Mouse (Mus musculus): ENCODE data around the gene Mab21l3. TPM values are rescaled to one million over a fixed set of nuclear protein-coding genes. Genes with fewer than 3 reads are reported as not detected.

Gene Mab21l3
- 0.09 and 0.88 TPM in 2 replicates for polyA plus RNA-seq (2015; fragmentation: Nextera tagmentation; extraction: Ambion mirVana)

DNA sequence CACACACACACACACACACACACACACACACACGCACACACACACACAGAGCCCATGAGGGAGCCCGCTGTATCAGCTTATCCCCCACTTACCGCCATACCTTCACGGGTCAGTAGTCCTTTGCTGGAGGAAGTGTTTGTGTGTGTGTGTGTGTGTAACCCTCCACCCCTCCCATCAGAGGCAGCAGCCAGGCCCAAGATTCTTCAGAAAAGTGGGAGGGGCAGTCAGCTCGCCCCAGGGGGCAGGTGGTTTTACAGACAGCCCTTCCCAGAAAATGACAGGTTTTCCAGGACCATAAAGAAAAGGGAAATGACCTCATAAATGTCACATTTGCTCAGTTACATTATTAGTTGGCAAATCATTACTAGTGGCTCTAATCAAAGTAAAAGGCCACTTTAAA is at the start of gene Mab21l3:
TSS of gene Mab21l3 (minus strand) at position 144 of the 400 bp plus-strand sequence.
- H3K27me3 ChIP-seq (replicated peaks), result no peaks in the 10 kb centered on the region
- ATAC-seq (ENCODE audit: low FRiP score), result no peak
- H3K4me2 ChIP-seq, result no peak within 1 kb of the TSS
- H3K27ac ChIP-seq (replicated peaks), result no peak within 1 kb of the TSS
- no peak within 1 kb of the TSS for H3K4me3 ChIP-seq (replicated peaks)
- no peaks in the 10 kb centered on the region for H3K4me1 ChIP-seq
- no peaks in the 10 kb centered on the region for H3K9me3 ChIP-seq (replicated peaks)
- H3K9ac ChIP-seq (replicated peaks), result no peak within 1 kb of the TSS
- WGBS, result 77% methylated on average over 5 of the region's 5 CpGs
- H3K36me3 ChIP-seq, result no peaks in the 10 kb centered on the region

DNA sequence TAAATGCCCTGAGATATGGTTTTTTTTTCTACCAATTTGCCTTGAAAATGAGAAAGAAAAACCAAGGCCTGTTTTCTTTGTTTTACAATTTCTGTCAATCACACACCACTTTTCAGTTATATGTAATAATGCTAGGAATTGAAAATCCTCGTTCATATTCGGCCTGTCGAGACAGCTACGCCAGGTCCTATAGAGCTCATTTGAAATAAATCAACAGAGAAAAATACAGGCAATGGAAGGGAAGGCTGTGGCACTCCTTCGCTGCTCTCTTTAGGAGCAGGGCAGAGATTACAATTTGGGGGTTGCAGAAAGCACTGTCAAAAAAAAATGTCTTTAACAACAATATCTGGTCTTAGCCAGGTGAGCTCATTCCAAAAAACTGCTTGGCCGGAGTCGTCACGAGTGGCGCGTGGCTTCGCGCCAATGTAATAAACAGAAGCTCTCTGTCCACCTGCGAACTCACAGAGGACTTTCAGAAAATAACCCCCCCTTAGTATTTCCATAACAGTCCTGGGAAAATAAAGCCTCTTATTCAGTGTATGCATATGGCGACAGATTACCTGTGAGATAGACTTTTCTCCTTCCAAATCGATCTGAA is 48.7 kb upstream of the Mab21l3 start:
- no peaks in the 10 kb centered on the region for H3K36me3 ChIP-seq
- H3K9ac ChIP-seq (replicated peaks), result no peak overlapping the region
- WGBS, result 67% methylated on average over 15 of the region's 15 CpGs
- H3K4me1 ChIP-seq, result 0 out of 2 replicates have a peak, but pooled peaks cover 3% of the 10 kb centered on the region
- no peak overlapping the region for H3K27ac ChIP-seq (replicated peaks)
- no peak for ATAC-seq (ENCODE audit: low FRiP score)
- H3K4me2 ChIP-seq, result no peak overlapping the region
- no peak overlapping the region for H3K4me3 ChIP-seq (replicated peaks)
- H3K27me3 ChIP-seq (replicated peaks), result no peaks in the 10 kb centered on the region
- H3K9me3 ChIP-seq (replicated peaks), result no peaks in the 10 kb centered on the region

DNA sequence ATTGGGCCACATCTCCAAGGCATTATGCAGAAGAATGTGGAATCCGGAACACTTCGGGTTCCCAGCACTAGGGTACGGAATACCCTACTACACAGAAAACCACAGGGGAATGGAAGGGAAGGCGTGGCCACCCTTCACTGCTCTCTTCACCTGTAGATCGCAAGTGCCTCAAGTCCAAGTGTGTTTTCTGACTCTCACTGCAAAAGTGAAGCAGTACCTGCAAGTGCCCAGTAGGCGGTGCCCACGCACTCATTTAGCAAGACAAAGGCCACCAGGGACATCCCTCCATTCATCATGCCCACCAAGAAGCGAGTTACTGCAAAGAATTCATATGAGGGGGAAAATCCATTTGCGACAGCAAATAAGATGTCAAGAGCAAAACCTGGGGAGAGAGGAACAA is 48.1 kb upstream of the Mab21l3 start:
- H3K4me3 ChIP-seq (replicated peaks), result no peak overlapping the region
- 0 out of 2 replicates have a peak, but pooled peaks cover 3% of the 10 kb centered on the region for H3K4me1 ChIP-seq
- ATAC-seq (ENCODE audit: low FRiP score), result peak; percentile 59; the same call in 1 of the 2 replicates
- H3K27me3 ChIP-seq (replicated peaks), result no peaks in the 10 kb centered on the region
- no peaks in the 10 kb centered on the region for H3K9me3 ChIP-seq (replicated peaks)
- no peak overlapping the region for H3K9ac ChIP-seq (replicated peaks)
- 25% methylated on average over 9 of the region's 9 CpGs for WGBS
- H3K4me2 ChIP-seq, result no peak overlapping the region
- H3K36me3 ChIP-seq, result no peaks in the 10 kb centered on the region
- no peak overlapping the region for H3K27ac ChIP-seq (replicated peaks)

DNA sequence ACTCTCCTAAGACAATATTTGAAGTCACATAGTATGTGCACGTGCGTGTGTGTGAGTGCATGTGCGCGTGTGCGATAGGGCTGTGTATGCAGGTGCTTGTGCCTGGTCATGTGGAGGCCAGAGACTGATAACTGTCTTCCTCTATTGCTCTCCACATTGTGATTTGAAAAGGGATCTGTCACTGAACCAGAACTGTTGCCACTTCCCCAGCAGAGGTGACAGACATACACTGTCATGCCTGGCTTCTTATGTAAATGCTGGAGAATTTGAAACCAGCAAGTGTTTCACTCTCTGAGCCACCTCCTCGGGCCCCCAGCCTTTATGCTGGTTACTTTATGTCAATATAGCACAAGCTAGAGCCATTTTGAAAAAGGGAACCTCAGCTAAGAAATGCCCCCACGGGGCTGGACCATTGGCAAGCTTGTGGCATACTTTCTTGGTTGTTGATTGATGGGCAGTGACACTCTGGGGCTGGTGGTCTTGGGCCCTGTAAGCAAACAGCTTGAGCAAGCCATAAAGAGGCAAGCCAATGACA is 46.7 kb upstream of the Mab21l3 start:
- H3K9ac ChIP-seq (replicated peaks), result no peak overlapping the region
- H3K36me3 ChIP-seq, result no peaks in the 10 kb centered on the region
- ATAC-seq (ENCODE audit: low FRiP score), result no peak
- H3K4me1 ChIP-seq, result 0 out of 2 replicates have a peak, but pooled peaks cover 3% of the 10 kb centered on the region
- H3K9me3 ChIP-seq (replicated peaks), result no peaks in the 10 kb centered on the region
- no peak overlapping the region for H3K4me3 ChIP-seq (replicated peaks)
- no peaks in the 10 kb centered on the region for H3K27me3 ChIP-seq (replicated peaks)
- H3K4me2 ChIP-seq, result no peak overlapping the region
- no peak overlapping the region for H3K27ac ChIP-seq (replicated peaks)
- WGBS, result 79% methylated on average over 7 of the region's 7 CpGs

GRCm38 (mm10) chr3:101885591-101885990 is 36.8 kb upstream of the Mab21l3 start:
- no peak overlapping the region for H3K4me2 ChIP-seq
- ATAC-seq (ENCODE audit: low FRiP score), result peak; percentile 46; the same call in 1 of the 2 replicates
- no peak overlapping the region for H3K27ac ChIP-seq (replicated peaks)
- 39% methylated on average over 3 of the region's 3 CpGs for WGBS
- no peaks in the 10 kb centered on the region for H3K27me3 ChIP-seq (replicated peaks)
- no peaks in the 10 kb centered on the region for H3K9me3 ChIP-seq (replicated peaks)
- no peak overlapping the region for H3K9ac ChIP-seq (replicated peaks)
- H3K4me3 ChIP-seq (replicated peaks), result no peak overlapping the region
- H3K4me1 ChIP-seq, result no peaks in the 10 kb centered on the region
- H3K36me3 ChIP-seq, result 0 out of 2 replicates have a peak, but pooled peaks cover 2% of the 10 kb centered on the region

GRCm38 (mm10) chr3:101885041-101885440 is 36.3 kb upstream of the Mab21l3 start:
- WGBS, result 48% methylated on average over 4 of the region's 4 CpGs
- Histone ChIP-seq H3K9me3 (replicated peaks) (no peaks in the 10 kb centered on the region), H3K4me3 (replicated peaks) (no peak overlapping the region), H3K27ac (replicated peaks) (no peak overlapping the region), H3K36me3 (peaks cover 3% of the 10 kb centered on the region; the same call in 1 of the 2 replicates), H3K9ac (replicated peaks) (no peak overlapping the region), H3K4me1 (no peaks in the 10 kb centered on the region), H3K27me3 (replicated peaks) (no peaks in the 10 kb centered on the region), H3K4me2 (no peak overlapping the region)
- ATAC-seq (ENCODE audit: low FRiP score), result peak; percentile 51

DNA sequence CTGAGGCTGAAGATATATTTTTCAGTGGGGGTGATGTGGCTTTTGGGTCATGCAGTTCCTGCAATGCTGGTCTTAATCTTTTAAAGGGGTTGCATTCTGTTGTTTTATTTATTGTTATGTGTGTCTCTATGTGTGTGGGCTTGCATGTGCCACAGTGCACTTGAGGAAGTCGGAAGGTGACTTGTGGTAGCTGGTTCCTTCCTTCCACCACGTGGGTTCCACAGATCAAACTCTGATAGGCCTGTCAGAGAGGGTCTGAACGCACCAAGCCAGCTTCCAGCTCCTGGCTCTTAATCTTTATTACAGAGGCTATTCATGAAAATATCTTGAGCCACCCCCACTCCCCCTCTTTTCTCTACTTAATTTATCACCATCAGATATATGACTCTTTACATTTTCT is 35.1 kb upstream of the Mab21l3 start:
- Histone ChIP-seq H3K27ac (replicated peaks) (no peak overlapping the region; the same call in 1 of the 2 replicates), H3K9ac (replicated peaks) (no peak overlapping the region), H3K9me3 (replicated peaks) (no peaks in the 10 kb centered on the region), H3K4me2 (no peak overlapping the region), H3K36me3 (peaks cover 14% of the 10 kb centered on the region; the same call in 1 of the 2 replicates), H3K27me3 (replicated peaks) (no peaks in the 10 kb centered on the region), H3K4me1 (no peaks in the 10 kb centered on the region), H3K4me3 (replicated peaks) (no peak overlapping the region)
- ATAC-seq (ENCODE audit: low FRiP score), result no peak
- 64% methylated on average over 3 of the region's 3 CpGs for WGBS

GRCm38 (mm10) chr3:101881721-101882120 is 33.0 kb upstream of the Mab21l3 start:
- H3K27me3 ChIP-seq (replicated peaks), result no peaks in the 10 kb centered on the region
- H3K4me1 ChIP-seq, result peaks cover 5% of the 10 kb centered on the region; the same call in 1 of the 2 replicates
- no peak overlapping the region for H3K9ac ChIP-seq (replicated peaks)
- no peak overlapping the region for H3K4me3 ChIP-seq (replicated peaks)
- 75% methylated on average over 9 of the region's 9 CpGs for WGBS
- H3K36me3 ChIP-seq, result peaks cover 14% of the 10 kb centered on the region; the same call in 1 of the 2 replicates
- no peaks in the 10 kb centered on the region for H3K9me3 ChIP-seq (replicated peaks)
- no peak for ATAC-seq (ENCODE audit: low FRiP score)
- H3K4me2 ChIP-seq, result no peak overlapping the region
- no peak overlapping the region for H3K27ac ChIP-seq (replicated peaks)

- peaks cover 5% of the 10 kb centered on the region; the same call in 1 of the 2 replicates for H3K4me1 ChIP-seq
- no peak overlapping the region for H3K9ac ChIP-seq (replicated peaks)
- H3K4me3 ChIP-seq (replicated peaks), result no peak overlapping the region
- no peaks in the 10 kb centered on the region for H3K9me3 ChIP-seq (replicated peaks)
- H3K36me3 ChIP-seq, result peaks cover 12% of the 10 kb centered on the region; the same call in 1 of the 2 replicates
- 76% methylated on average over 6 of the region's 6 CpGs for WGBS
- H3K27ac ChIP-seq (replicated peaks), result no peak overlapping the region
- no peak for ATAC-seq (ENCODE audit: low FRiP score)
- H3K27me3 ChIP-seq (replicated peaks), result no peaks in the 10 kb centered on the region
- no peak overlapping the region for H3K4me2 ChIP-seq
Observed at GRCm38 (mm10) chr3:101880818-101881217, 32.1 kb upstream of the Mab21l3 start.

GRCm38 (mm10) chr3:101878136-101878535 is 29.4 kb upstream of the Mab21l3 start:
- no peak for ATAC-seq (ENCODE audit: low FRiP score)
- whole genome bisulfite sequencing, result 19% methylated on average over 5 of the region's 5 CpGs
- H3K27me3 ChIP-seq (replicated peaks), result no peaks in the 10 kb centered on the region

GRCm38 (mm10) chr3:101876459-101877285 is 27.9 kb upstream of the Mab21l3 start:
- Histone ChIP-seq H3K36me3 (peaks cover 15% of the 10 kb centered on the region; the same call in 1 of the 2 replicates), H3K4me1 (peaks cover 15% of the 10 kb centered on the region), H3K4me2 (no peak overlapping the region), H3K9me3 (replicated peaks) (no peaks in the 10 kb centered on the region), H3K9ac (replicated peaks) (no peak overlapping the region), H3K27ac (replicated peaks) (no peak overlapping the region), H3K4me3 (replicated peaks) (no peak overlapping the region), H3K27me3 (replicated peaks) (no peaks in the 10 kb centered on the region)
- no peak for ATAC-seq (ENCODE audit: low FRiP score)
- WGBS, result 73% methylated on average over 7 of the region's 7 CpGs

More at GRCm38 (mm10) chr3:101878136-101878535, 29.4 kb upstream of the Mab21l3 start:
- no peak overlapping the region for H3K4me3 ChIP-seq (replicated peaks)
- H3K27ac ChIP-seq (replicated peaks), result no peak overlapping the region
- peaks cover 15% of the 10 kb centered on the region for H3K4me1 ChIP-seq
- H3K36me3 ChIP-seq, result peaks cover 15% of the 10 kb centered on the region; the same call in 1 of the 2 replicates
- no peak overlapping the region for H3K4me2 ChIP-seq
- no peak overlapping the region for H3K9ac ChIP-seq (replicated peaks)
- H3K9me3 ChIP-seq (replicated peaks), result no peaks in the 10 kb centered on the region

Measured in neural tube, embryonic 15.5 days (tissue).